Mouse (Mus musculus) forebrain, embryonic 15.5 days (tissue): ENCODE measurements around the gene Tmco4. TPM values are rescaled to one million over a fixed set of nuclear protein-coding genes. Genes with fewer than 3 reads are reported as not detected.

Source experiments
- ATAC-seq: fragments of 200-750 bp; cut with Nextera tagmentation; replicated peaks from 2 replicates; pipeline ENCODE4 v1.8.0; 2017; ENCODE audit warnings: mild to moderate bottlenecking, moderate TSS enrichment, moderate library complexity
- H3K27ac ChIP-seq: fragments of 300-500 bp; sonication (generic); replicated peaks from 2 replicates; pipeline ENCODE4 v1.5.1; 2015; ENCODE audit warnings: mild to moderate bottlenecking, inconsistent platforms
- H3K27me3 ChIP-seq: fragments of 300-500 bp; sonication (generic); 2 replicates; pipeline ENCODE4 v1.6.1; 2015; ENCODE audit warnings: inconsistent platforms
- H3K36me3 ChIP-seq: fragments of 300-500 bp; sonication (generic); 2 replicates; pipeline ENCODE4 v1.6.1; 2015; ENCODE audit warnings: mild to moderate bottlenecking, inconsistent platforms
- H3K4me1 ChIP-seq: fragments of 300-500 bp; sonication (generic); 2 replicates; pipeline ENCODE4 v1.6.1; 2015; ENCODE audit warnings: inconsistent platforms
- H3K4me2 ChIP-seq: fragments of 300-500 bp; sonication (generic); replicated peaks from 2 replicates; pipeline ENCODE4 v1.6.1; 2015; ENCODE audit warnings: mild to moderate bottlenecking, inconsistent platforms
- H3K4me3 ChIP-seq: fragments of 300-500 bp; sonication (generic); 2 replicates; pipeline ENCODE4 v1.5.1; 2015; ENCODE audit warnings: mild to moderate bottlenecking, inconsistent platforms
- H3K9ac ChIP-seq: fragments of 300-500 bp; sonication (generic); replicated peaks from 2 replicates; pipeline ENCODE4 v1.6.1; 2015; ENCODE audit warnings: mild to moderate bottlenecking, inconsistent platforms
- H3K9me3 ChIP-seq: fragments of 300-500 bp; sonication (generic); 2 replicates; pipeline ENCODE4 v1.6.1; 2016; ENCODE audit warnings: inconsistent platforms
- WGBS: fragments of 180-500 bp; shearing (Covaris S2); methylation state at CpG from one replicate; pipeline ENCODE4 v1.1.7; 2015; ENCODE audit warnings: mixed read lengths; 5-methylcytosine and 5-hydroxymethylcytosine counted together
- polyA plus RNA-seq: library from polyadenylated mRNA; unstranded; fragments of >200 nt; fragmentation: Nextera tagmentation; extraction: Ambion mirVana; gene quantifications from 2 replicates; pipeline ENCODE4 v1.2.1, GENCODE M21; 2015

The Tmco4 gene
- polyA plus RNA-seq, 1 experiment from 2014 or later = 0.98 TPM

DNA sequence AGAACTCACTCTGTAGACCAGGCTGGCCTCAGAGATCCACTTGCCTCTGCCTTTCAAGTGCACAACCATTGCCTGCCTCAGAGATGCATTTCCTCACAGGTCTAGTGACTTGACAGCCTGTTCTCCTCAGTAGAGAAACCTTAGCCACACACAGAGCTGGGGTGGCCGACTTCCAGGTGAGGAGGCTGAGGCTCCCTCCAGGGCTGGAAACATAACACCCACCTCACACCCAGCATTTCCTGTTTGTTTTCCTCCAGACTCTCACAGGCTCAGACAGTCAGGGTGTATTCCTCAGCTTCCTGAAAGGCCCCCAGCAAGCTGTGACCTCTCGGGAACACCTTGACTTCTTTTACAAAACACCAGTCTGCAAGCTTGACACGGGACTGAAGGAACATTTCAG, 2.5 kb downstream of the Tmco4 start:
- Histone ChIP-seq H3K9me3 (no peaks in the 10 kb centered on the region), H3K4me2 (no peak overlapping the region), H3K4me1 (peaks cover 17% of the 10 kb centered on the region), H3K4me3 (no peak overlapping the region), H3K36me3 (no peaks in the 10 kb centered on the region), H3K27me3 (no peaks in the 10 kb centered on the region), H3K9ac (no peak overlapping the region), H3K27ac (no peak overlapping the region)
- no peak for ATAC-seq
- 85% methylated on average over 3 of the region's 3 CpGs for WGBS

DNA sequence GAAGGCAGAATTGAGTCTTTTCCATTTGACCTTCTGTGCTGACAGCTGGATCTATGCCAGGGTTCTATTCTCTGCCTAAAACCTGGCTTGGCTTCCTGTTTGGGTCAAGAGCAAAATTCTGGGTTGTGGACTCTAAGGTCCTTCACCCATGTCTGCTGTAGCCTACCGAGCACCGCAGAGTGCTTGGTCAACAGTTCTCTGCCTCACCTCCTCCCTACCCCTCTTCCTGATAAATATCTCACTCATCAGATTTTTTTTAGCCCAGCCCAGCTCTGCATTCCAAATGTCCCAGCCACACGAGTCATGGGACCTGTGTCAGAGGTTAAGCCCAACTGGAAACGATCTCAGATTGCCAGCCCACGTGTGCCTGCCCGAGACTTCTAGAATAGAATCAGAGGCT, 3.4 kb downstream of the Tmco4 start:
- ATAC-seq = no peak
- Histone ChIP-seq H3K4me1 (peaks cover 17% of the 10 kb centered on the region), H3K9ac (no peak overlapping the region), H3K4me2 (no peak overlapping the region), H3K27ac (no peak overlapping the region), H3K27me3 (no peaks in the 10 kb centered on the region), H3K9me3 (no peaks in the 10 kb centered on the region), H3K36me3 (no peaks in the 10 kb centered on the region), H3K4me3 (no peak overlapping the region)
- 86% methylated on average over 6 of the region's 6 CpGs for WGBS

GRCm38 (mm10) chr4:138980021-138980420, 7.3 kb downstream of the Tmco4 start:
- WGBS = 92% methylated on average over 8 of the region's 8 CpGs
- Histone ChIP-seq H3K4me1 (no peaks in the 10 kb centered on the region), H3K9ac (no peak overlapping the region), H3K36me3 (no peaks in the 10 kb centered on the region), H3K4me3 (no peak overlapping the region), H3K9me3 (no peaks in the 10 kb centered on the region), H3K4me2 (no peak overlapping the region), H3K27ac (no peak overlapping the region), H3K27me3 (no peaks in the 10 kb centered on the region)
- no peak for ATAC-seq

DNA sequence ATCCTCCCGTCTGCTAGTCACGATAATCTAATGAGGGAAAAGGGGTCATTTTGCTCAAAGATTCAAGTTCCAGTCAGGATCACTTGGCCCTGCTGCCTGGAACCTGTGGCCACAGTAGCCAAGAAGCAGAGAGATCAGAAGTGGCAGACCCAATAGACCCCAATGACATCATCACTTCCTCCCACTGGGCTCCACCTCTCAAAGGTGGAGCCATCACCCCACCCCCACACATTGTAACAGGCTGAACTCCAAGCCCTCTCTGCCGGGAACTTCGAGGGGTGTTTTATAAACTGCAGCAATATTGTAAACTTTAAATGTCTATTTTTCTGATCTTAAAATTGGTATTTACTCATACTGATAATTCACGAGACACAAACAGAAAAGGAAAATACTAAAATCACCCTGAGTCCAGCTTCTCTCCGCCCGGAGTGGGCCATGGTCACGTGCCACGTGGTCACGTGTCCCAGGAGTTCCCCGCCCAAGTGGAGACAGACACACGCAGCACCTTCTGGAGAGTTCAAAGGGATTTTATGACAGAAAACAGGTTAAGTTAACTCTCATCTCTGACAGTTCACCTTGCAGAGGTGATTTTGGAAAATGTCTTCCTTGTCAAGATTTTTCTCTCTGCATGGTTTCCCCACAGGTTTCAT, 8.2 kb downstream of the Tmco4 start:
- H3K4me2 ChIP-seq = no peak overlapping the region
- no peak for ATAC-seq
- H3K9ac ChIP-seq = no peak overlapping the region
- H3K36me3 ChIP-seq = no peaks in the 10 kb centered on the region
- 28% methylated on average over 12 of the region's 12 CpGs for WGBS
- no peaks in the 10 kb centered on the region for H3K27me3 ChIP-seq
- H3K4me1 ChIP-seq = no peaks in the 10 kb centered on the region
- no peak overlapping the region for H3K27ac ChIP-seq
- H3K4me3 ChIP-seq = no peak overlapping the region
- H3K9me3 ChIP-seq = no peaks in the 10 kb centered on the region

GRCm38 (mm10) chr4:138983422-138983821, 10.7 kb downstream of the Tmco4 start:
- Histone ChIP-seq H3K27ac (no peak overlapping the region), H3K4me1 (no peaks in the 10 kb centered on the region), H3K9ac (no peak overlapping the region), H3K4me3 (no peak overlapping the region), H3K27me3 (no peaks in the 10 kb centered on the region), H3K4me2 (no peak overlapping the region), H3K36me3 (no peaks in the 10 kb centered on the region), H3K9me3 (no peaks in the 10 kb centered on the region)
- ATAC-seq = no peak
- 82% methylated on average over 3 of the region's 3 CpGs for WGBS

GRCm38 (mm10) chr4:138984744-138985143, 12.1 kb downstream of the Tmco4 start:
- Histone ChIP-seq H3K27me3 (no peaks in the 10 kb centered on the region), H3K9me3 (no peaks in the 10 kb centered on the region), H3K27ac (no peak overlapping the region), H3K9ac (no peak overlapping the region), H3K4me1 (no peaks in the 10 kb centered on the region), H3K36me3 (no peaks in the 10 kb centered on the region), H3K4me3 (no peak overlapping the region), H3K4me2 (no peak overlapping the region)
- WGBS = 79% methylated on average over 7 of the region's 7 CpGs
- no peak for ATAC-seq

- Histone ChIP-seq H3K27me3 (no peaks in the 10 kb centered on the region), H3K27ac (no peak overlapping the region), H3K9ac (no peak overlapping the region), H3K9me3 (no peaks in the 10 kb centered on the region), H3K4me2 (no peak overlapping the region), H3K4me1 (no peaks in the 10 kb centered on the region), H3K36me3 (no peaks in the 10 kb centered on the region), H3K4me3 (no peak overlapping the region)
- 29% methylated on average over 5 of the region's 5 CpGs for WGBS
- no peak for ATAC-seq
These were observed 13.6 kb downstream of the Tmco4 start for GRCm38 (mm10) chr4:138986280-138986679.

- Histone ChIP-seq H3K4me3 (no peak overlapping the region), H3K9me3 (no peaks in the 10 kb centered on the region), H3K4me2 (no peak overlapping the region), H3K4me1 (no peaks in the 10 kb centered on the region), H3K9ac (no peak overlapping the region), H3K27me3 (no peaks in the 10 kb centered on the region), H3K27ac (no peak overlapping the region), H3K36me3 (no peaks in the 10 kb centered on the region)
- no peak for ATAC-seq
- 74% methylated on average over 3 of the region's 3 CpGs for WGBS
These were observed 21.7 kb downstream of the Tmco4 start for GRCm38 (mm10) chr4:138994389-138994788.

- Histone ChIP-seq H3K9me3 (no peaks in the 10 kb centered on the region), H3K27me3 (no peaks in the 10 kb centered on the region), H3K4me2 (no peak overlapping the region), H3K27ac (no peak overlapping the region), H3K4me3 (no peak overlapping the region), H3K4me1 (no peaks in the 10 kb centered on the region), H3K36me3 (no peaks in the 10 kb centered on the region), H3K9ac (no peak overlapping the region)
- ATAC-seq = no peak
- 77% methylated on average over 5 of the region's 5 CpGs for WGBS
These were observed 23.7 kb downstream of the Tmco4 start for GRCm38 (mm10) chr4:138996410-138996809.

- no peaks in the 10 kb centered on the region for H3K9me3 ChIP-seq
- H3K9ac ChIP-seq = no peak overlapping the region
- no peak overlapping the region for H3K27ac ChIP-seq
- no peaks in the 10 kb centered on the region for H3K27me3 ChIP-seq
- no peak for ATAC-seq
- H3K4me1 ChIP-seq = no peaks in the 10 kb centered on the region
- no peak overlapping the region for H3K4me3 ChIP-seq
- H3K4me2 ChIP-seq = no peak overlapping the region
- H3K36me3 ChIP-seq = no peaks in the 10 kb centered on the region
- 92% methylated on average over 4 of the region's 4 CpGs for WGBS
These were observed 24.4 kb downstream of the Tmco4 start for GRCm38 (mm10) chr4:138997121-138997520.

GRCm38 (mm10) chr4:138998611-138999010, 25.9 kb downstream of the Tmco4 start:
- no peak overlapping the region for H3K27ac ChIP-seq
- ATAC-seq = no peak
- no peak overlapping the region for H3K9ac ChIP-seq
- WGBS = 90% methylated on average over 11 of the region's 11 CpGs
- H3K4me1 ChIP-seq = no peaks in the 10 kb centered on the region
- H3K36me3 ChIP-seq = no peaks in the 10 kb centered on the region
- no peak overlapping the region for H3K4me3 ChIP-seq
- no peaks in the 10 kb centered on the region for H3K27me3 ChIP-seq
- H3K9me3 ChIP-seq = no peaks in the 10 kb centered on the region
- H3K4me2 ChIP-seq = no peak overlapping the region

DNA sequence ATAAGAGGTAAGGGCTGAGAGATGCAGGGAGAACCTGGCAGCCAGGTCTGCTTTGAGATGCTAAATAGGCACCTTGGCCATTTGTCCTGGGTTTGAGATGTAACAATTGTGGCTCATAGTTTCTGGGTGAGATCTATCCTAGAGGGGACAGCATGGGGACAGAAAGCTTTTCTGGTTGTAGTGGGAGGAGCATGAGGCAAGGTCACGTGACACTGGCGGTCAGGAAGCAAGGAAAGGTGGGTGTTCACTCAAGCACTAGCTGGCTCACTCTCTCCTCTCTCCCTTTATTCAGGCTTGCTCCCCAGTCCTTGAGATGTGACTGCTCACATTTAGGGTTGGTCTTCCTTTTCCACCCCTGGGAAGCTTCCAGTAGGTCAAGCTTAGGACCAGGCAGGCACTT, 28.3 kb downstream of the Tmco4 start:
- ATAC-seq = no peak
- no peak overlapping the region for H3K27ac ChIP-seq

GRCm38 (mm10) chr4:139001433-139001832, 28.7 kb downstream of the Tmco4 start:
- Histone ChIP-seq H3K9me3 (no peaks in the 10 kb centered on the region), H3K4me2 (no peak overlapping the region), H3K27ac (no peak overlapping the region), H3K9ac (no peak overlapping the region), H3K36me3 (no peaks in the 10 kb centered on the region), H3K27me3 (no peaks in the 10 kb centered on the region), H3K4me3 (no peak overlapping the region), H3K4me1 (no peaks in the 10 kb centered on the region)
- WGBS = 42% methylated on average over 6 of the region's 6 CpGs
- ATAC-seq = no peak

More for the DNA sequence above, 28.3 kb downstream of the Tmco4 start:
- Histone ChIP-seq H3K27me3 (no peaks in the 10 kb centered on the region), H3K9ac (no peak overlapping the region), H3K36me3 (no peaks in the 10 kb centered on the region), H3K4me3 (no peak overlapping the region), H3K4me1 (no peaks in the 10 kb centered on the region), H3K9me3 (no peaks in the 10 kb centered on the region), H3K4me2 (no peak overlapping the region)
- WGBS = 62% methylated on average over 2 of the region's 2 CpGs
